Mouse (Mus musculus) neural tube, embryonic 11.5 days (tissue): ENCODE results near the gene Cfap73. TPM values are rescaled to one million over a fixed set of nuclear protein-coding genes. Genes with fewer than 3 reads are reported as not detected.

Experiments
- ATAC-seq: fragments of 200-750 bp; cut with Nextera tagmentation; 2 replicates; pipeline ENCODE4 v1.8.0; 2017; ENCODE audit warnings: moderate number of reproducible peaks, mild to moderate bottlenecking, moderate TSS enrichment, moderate library complexity; ENCODE audit not compliant: insufficient read depth, low FRiP score, low TSS enrichment
- DNase-seq: peaks from one replicate; pipeline ENCODE4 v3.0.0-alpha.2; 2015; ENCODE audit warnings: low spot score
- H3K27ac ChIP-seq: fragments of 300-500 bp; sonication (generic); 2 replicates; pipeline ENCODE4 v1.5.1; 2014; ENCODE audit warnings: low read depth, mild to moderate bottlenecking, low read length
- H3K27me3 ChIP-seq: fragments of 300-500 bp; sonication (generic); 2 replicates; pipeline ENCODE4 v1.6.1; 2014; ENCODE audit warnings: mild to moderate bottlenecking, low read length, mixed read lengths; ENCODE audit not compliant: control insufficient read depth, insufficient read depth
- H3K36me3 ChIP-seq: fragments of 300-500 bp; sonication (generic); 2 replicates; pipeline ENCODE4 v1.6.1; 2014; ENCODE audit warnings: mild to moderate bottlenecking, low read length, moderate library complexity, mixed read lengths; ENCODE audit not compliant: control insufficient read depth, insufficient read depth
- H3K4me1 ChIP-seq: fragments of 300-500 bp; sonication (generic); 2 replicates; pipeline ENCODE4 v1.6.1; 2014; ENCODE audit warnings: low read length, mixed read lengths; ENCODE audit not compliant: control insufficient read depth, insufficient read depth
- H3K4me2 ChIP-seq: fragments of 300-500 bp; sonication (generic); 2 replicates; pipeline ENCODE4 v1.6.1; 2014; ENCODE audit warnings: low read depth, mild to moderate bottlenecking, moderate library complexity
- H3K4me3 ChIP-seq: fragments of 300-500 bp; sonication (generic); 2 replicates; pipeline ENCODE4 v1.5.1; 2014; ENCODE audit warnings: low read depth, low read length
- H3K9ac ChIP-seq: fragments of 300-500 bp; sonication (generic); 2 replicates; pipeline ENCODE4 v1.6.1; 2014; ENCODE audit warnings: mild to moderate bottlenecking, low read length
- H3K9me3 ChIP-seq: fragments of 300-500 bp; sonication (generic); 2 replicates; pipeline ENCODE4 v1.6.1; 2016; ENCODE audit warnings: low read length; ENCODE audit not compliant: control insufficient read depth
- WGBS: fragments of 180-500 bp; shearing (Covaris S2); extraction: QIAGEN DNeasy Blood & Tissue Kit; methylation state at CpG from one replicate; pipeline ENCODE4 v1.1.7; 2014; 5-methylcytosine and 5-hydroxymethylcytosine counted together
- polyA plus RNA-seq: library from polyadenylated mRNA; unstranded; fragments of >200 nt; fragmentation: Nextera tagmentation; extraction: Ambion mirVana; gene quantifications from 2 replicates; pipeline ENCODE4 v1.2.1, GENCODE M21; 2014

Cfap73 gene
- not detected in 2 replicates for polyA plus RNA-seq

- WGBS: 66% methylated on average over 9 of the region's 9 CpGs
- Histone ChIP-seq H3K4me3 (no peak within 1 kb of the TSS), H3K27me3 (0 out of 2 replicates have a peak, but pooled peaks cover 3% of the 10 kb centered on the region), H3K36me3 (no peaks in the 10 kb centered on the region), H3K4me1 (peaks cover 3% of the 10 kb centered on the region; the same call in 1 of the 2 replicates), H3K9me3 (no peaks in the 10 kb centered on the region), H3K9ac (no peak within 1 kb of the TSS), H3K4me2 (no peak within 1 kb of the TSS), H3K27ac (no peak within 1 kb of the TSS)
- ATAC-seq (no peak), DNase-seq (no peak)
Observed at GRCm38 (mm10) chr5:120634131-120634530, at the start of gene Cfap73. Cfap73 (minus strand) TSS chr5:120634235.

- peaks cover 26% of the 10 kb centered on the region for H3K27me3 ChIP-seq
- H3K9me3 ChIP-seq: no peaks in the 10 kb centered on the region
- 8% methylated on average over 24 of the region's 24 CpGs for WGBS
- H3K27ac ChIP-seq: no peak overlapping the region
- no peak overlapping the region for H3K4me2 ChIP-seq
- ATAC-seq (no peak), DNase-seq (no peak)
- H3K4me3 ChIP-seq: no peak overlapping the region
- H3K4me1 ChIP-seq: peaks cover 11% of the 10 kb centered on the region
- H3K36me3 ChIP-seq: no peaks in the 10 kb centered on the region
- no peak overlapping the region for H3K9ac ChIP-seq
Observed at GRCm38 (mm10) chr5:120682982-120683771, 49.1 kb upstream of the Cfap73 start.

GRCm38 (mm10) chr5:120680918-120681317 is 46.9 kb upstream of the Cfap73 start:
- Histone ChIP-seq H3K9ac (no peak overlapping the region), H3K27me3 (peaks cover 26% of the 10 kb centered on the region), H3K9me3 (no peaks in the 10 kb centered on the region), H3K4me2 (no peak overlapping the region), H3K36me3 (no peaks in the 10 kb centered on the region), H3K4me3 (no peak overlapping the region), H3K4me1 (peaks cover 11% of the 10 kb centered on the region), H3K27ac (no peak overlapping the region)
- ATAC-seq: no peak
- WGBS: 92% methylated on average over 18 of the region's 18 CpGs
- no peak for DNase-seq

- Histone ChIP-seq H3K27ac (peak overlapping the region; percentile 68; the same call in 1 of the 2 replicates), H3K4me3 (peak overlapping the region; percentile 31)
- under 1% methylated on average over 24 of the region's 24 CpGs for WGBS
Observed at GRCm38 (mm10) chr5:120679676-120680555, 45.9 kb upstream of the Cfap73 start.

GRCm38 (mm10) chr5:120677516-120677915 is 43.5 kb upstream of the Cfap73 start:
- ATAC-seq: no peak
- WGBS: 31% methylated on average over 2 of the region's 2 CpGs
- peaks cover 11% of the 10 kb centered on the region for H3K4me1 ChIP-seq

More at GRCm38 (mm10) chr5:120679676-120680555, 45.9 kb upstream of the Cfap73 start:
- peak overlapping the region; percentile 60 for H3K4me2 ChIP-seq
- H3K27me3 ChIP-seq: peaks cover 23% of the 10 kb centered on the region
- H3K4me1 ChIP-seq: peaks cover 11% of the 10 kb centered on the region
- no peaks in the 10 kb centered on the region for H3K9me3 ChIP-seq
- H3K36me3 ChIP-seq: no peaks in the 10 kb centered on the region
- ATAC-seq (peak; percentile 91), DNase-seq (peak; percentile 93)
- peak overlapping the region; percentile 49 for H3K9ac ChIP-seq

GRCm38 (mm10) chr5:120674229-120675145 is 40.5 kb upstream of the Cfap73 start:
- Histone ChIP-seq H3K4me3 (no peak overlapping the region), H3K4me2 (no peak overlapping the region), H3K27ac (no peak overlapping the region), H3K9me3 (no peaks in the 10 kb centered on the region), H3K9ac (no peak overlapping the region; the same call in 1 of the 2 replicates), H3K36me3 (no peaks in the 10 kb centered on the region), H3K27me3 (no peaks in the 10 kb centered on the region), H3K4me1 (peaks cover under 1% of the 10 kb centered on the region; the same call in 1 of the 2 replicates)
- DNase-seq (peak; percentile 40), ATAC-seq (no peak)
- 41% methylated on average over 21 of the region's 21 CpGs for WGBS

More at GRCm38 (mm10) chr5:120677516-120677915, 43.5 kb upstream of the Cfap73 start:
- Histone ChIP-seq H3K27ac (no peak overlapping the region), H3K4me2 (no peak overlapping the region), H3K27me3 (peaks cover 6% of the 10 kb centered on the region), H3K9me3 (no peaks in the 10 kb centered on the region), H3K9ac (no peak overlapping the region), H3K4me3 (no peak overlapping the region), H3K36me3 (no peaks in the 10 kb centered on the region)
- DNase-seq: no peak

- WGBS: 8% methylated on average over 12 of the region's 12 CpGs
- Histone ChIP-seq H3K4me1 (no peaks in the 10 kb centered on the region), H3K9me3 (no peaks in the 10 kb centered on the region), H3K27ac (no peak overlapping the region), H3K4me3 (no peak overlapping the region), H3K36me3 (no peaks in the 10 kb centered on the region), H3K4me2 (no peak overlapping the region), H3K9ac (no peak overlapping the region), H3K27me3 (no peaks in the 10 kb centered on the region)
- peak; percentile 67 for DNase-seq
- no peak for ATAC-seq
Observed at GRCm38 (mm10) chr5:120673626-120674025, 39.6 kb upstream of the Cfap73 start.

- Histone ChIP-seq H3K4me2 (no peak overlapping the region), H3K36me3 (no peaks in the 10 kb centered on the region), H3K27ac (no peak overlapping the region), H3K4me1 (no peaks in the 10 kb centered on the region), H3K9me3 (no peaks in the 10 kb centered on the region), H3K4me3 (no peak overlapping the region), H3K9ac (no peak overlapping the region), H3K27me3 (no peaks in the 10 kb centered on the region)
- DNase-seq: no peak
- 77% methylated on average over 3 of the region's 3 CpGs for WGBS
- ATAC-seq: no peak
Observed at GRCm38 (mm10) chr5:120671865-120672264, 37.8 kb upstream of the Cfap73 start.
